Mouse (Mus musculus): ENCODE measurements around the gene Ethe1. TPM values are rescaled to one million over a fixed set of nuclear protein-coding genes. Genes with fewer than 3 reads are reported as not detected.

Gene Ethe1
- total RNA-seq, 2 experiments from 2014 or later = 25.5 to 29.0 TPM

DNA sequence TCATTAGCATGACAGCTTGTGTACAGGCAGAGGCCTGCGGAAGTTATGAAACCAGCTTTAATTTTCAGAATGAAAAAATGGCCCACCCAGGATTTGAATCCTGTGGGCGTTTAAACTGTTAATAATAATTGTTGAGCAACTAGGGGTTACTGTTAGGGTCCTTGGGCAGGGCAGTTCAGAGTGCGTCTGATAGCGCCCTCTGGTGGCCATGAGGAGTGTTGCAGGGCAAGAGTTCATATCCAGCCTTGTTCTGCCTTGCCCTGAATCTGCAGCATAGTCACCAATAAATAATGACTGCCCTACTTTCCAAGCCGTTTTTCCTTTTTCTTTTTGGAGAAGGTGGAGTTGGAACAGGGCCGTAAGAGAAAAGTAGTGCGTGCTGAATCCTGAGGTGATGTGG, 66.3 kb downstream of the Ethe1 start:
- peak; percentile 47 for DNase-seq (ENCODE audit: low spot score)

Other genes with a start within 250 kb of the Ethe1 start
- not detected for gene Lypd5, start 238.3 kb upstream of the Ethe1 start, total RNA-seq (2021)
- gene Kcnn4, start 217.3 kb upstream of the Ethe1 start, total RNA-seq (2021) = under 1 TPM; 0.46 to 0.50 TPM
- 10 to 100 TPM; 10.3 to 11.0 TPM for gene Smg9, start 187.9 kb upstream of the Ethe1 start, total RNA-seq (2021)
- not detected for gene Irgc1, start 135.2 kb upstream of the Ethe1 start, total RNA-seq (2021)
- gene Plaur, start 125.1 kb upstream of the Ethe1 start, total RNA-seq (2021) = 1 to 10 TPM in 1 of 2 experiments, under 1 TPM in 1; 0.87 to 1.4 TPM
- gene Cadm4, start 105.5 kb upstream of the Ethe1 start, total RNA-seq (2021) = 1 to 10 TPM; 2.3 to 3.4 TPM
- 1 to 10 TPM; 4.1 to 4.5 TPM for gene Zfp428, start 80.5 kb upstream of the Ethe1 start, total RNA-seq (2021)
- gene AC161166.1, start 75.1 kb upstream of the Ethe1 start, total RNA-seq (2021) = not detected
- gene Irgq, start 56.9 kb upstream of the Ethe1 start, total RNA-seq (2021) = 10 to 100 TPM; 11.5 to 16.2 TPM
- not detected for gene Pinlyp, start 41.4 kb upstream of the Ethe1 start, total RNA-seq (2021)
- 10 to 100 TPM; 16.5 to 20.1 TPM for gene Xrcc1, start 41.3 kb upstream of the Ethe1 start, total RNA-seq (2021)
- under 1 TPM in 1 of 2 experiments, not detected in 1; 0.09 TPM for gene Zfp575, start 98 bp downstream of the Ethe1 start, total RNA-seq (2021)
- under 1 TPM; 0.34 to 0.64 TPM for gene Phldb3, start 23.2 kb downstream of the Ethe1 start, total RNA-seq (2021)
- gene Lypd3, start 49.0 kb downstream of the Ethe1 start, total RNA-seq (2021) = not detected
- not detected for gene Tex101, start 89.1 kb downstream of the Ethe1 start, total RNA-seq (2021)
- gene BC049730, start 121.7 kb downstream of the Ethe1 start, total RNA-seq (2021) = not detected
- not detected for gene Gm4763, start 139.4 kb downstream of the Ethe1 start, total RNA-seq (2021)
- not detected for gene Cd177, start 172.8 kb downstream of the Ethe1 start, total RNA-seq (2021)
- gene Ceacam10, start 189.7 kb downstream of the Ethe1 start, total RNA-seq (2021) = not detected